Mouse (Mus musculus) forebrain, embryonic 15.5 days (tissue): ENCODE results near the gene Smc1b. TPM values are rescaled to one million over a fixed set of nuclear protein-coding genes. Genes with fewer than 3 reads are reported as not detected.

ENCODE experiments used
- ATAC-seq: fragments of 200-750 bp; cut with Nextera tagmentation; replicated peaks from 2 replicates; pipeline ENCODE4 v1.8.0; 2017; ENCODE audit warnings: mild to moderate bottlenecking, moderate TSS enrichment, moderate library complexity
- H3K27ac ChIP-seq: fragments of 300-500 bp; sonication (generic); replicated peaks from 2 replicates; pipeline ENCODE4 v1.5.1; 2015; ENCODE audit warnings: mild to moderate bottlenecking, inconsistent platforms
- H3K27me3 ChIP-seq: fragments of 300-500 bp; sonication (generic); 2 replicates; pipeline ENCODE4 v1.6.1; 2015; ENCODE audit warnings: inconsistent platforms
- H3K36me3 ChIP-seq: fragments of 300-500 bp; sonication (generic); 2 replicates; pipeline ENCODE4 v1.6.1; 2015; ENCODE audit warnings: mild to moderate bottlenecking, inconsistent platforms
- H3K4me1 ChIP-seq: fragments of 300-500 bp; sonication (generic); 2 replicates; pipeline ENCODE4 v1.6.1; 2015; ENCODE audit warnings: inconsistent platforms
- H3K4me2 ChIP-seq: fragments of 300-500 bp; sonication (generic); replicated peaks from 2 replicates; pipeline ENCODE4 v1.6.1; 2015; ENCODE audit warnings: mild to moderate bottlenecking, inconsistent platforms
- H3K4me3 ChIP-seq: fragments of 300-500 bp; sonication (generic); 2 replicates; pipeline ENCODE4 v1.5.1; 2015; ENCODE audit warnings: mild to moderate bottlenecking, inconsistent platforms
- H3K9ac ChIP-seq: fragments of 300-500 bp; sonication (generic); replicated peaks from 2 replicates; pipeline ENCODE4 v1.6.1; 2015; ENCODE audit warnings: mild to moderate bottlenecking, inconsistent platforms
- H3K9me3 ChIP-seq: fragments of 300-500 bp; sonication (generic); 2 replicates; pipeline ENCODE4 v1.6.1; 2016; ENCODE audit warnings: inconsistent platforms
- WGBS: fragments of 180-500 bp; shearing (Covaris S2); methylation state at CpG from one replicate; pipeline ENCODE4 v1.1.7; 2015; ENCODE audit warnings: mixed read lengths; 5-methylcytosine and 5-hydroxymethylcytosine counted together
- polyA plus RNA-seq: library from polyadenylated mRNA; unstranded; fragments of >200 nt; fragmentation: Nextera tagmentation; extraction: Ambion mirVana; gene quantifications from 2 replicates; pipeline ENCODE4 v1.2.1, GENCODE M21; 2015

The Smc1b gene
- polyA plus RNA-seq, 1 experiment from 2014 or later: 0.13 TPM

DNA sequence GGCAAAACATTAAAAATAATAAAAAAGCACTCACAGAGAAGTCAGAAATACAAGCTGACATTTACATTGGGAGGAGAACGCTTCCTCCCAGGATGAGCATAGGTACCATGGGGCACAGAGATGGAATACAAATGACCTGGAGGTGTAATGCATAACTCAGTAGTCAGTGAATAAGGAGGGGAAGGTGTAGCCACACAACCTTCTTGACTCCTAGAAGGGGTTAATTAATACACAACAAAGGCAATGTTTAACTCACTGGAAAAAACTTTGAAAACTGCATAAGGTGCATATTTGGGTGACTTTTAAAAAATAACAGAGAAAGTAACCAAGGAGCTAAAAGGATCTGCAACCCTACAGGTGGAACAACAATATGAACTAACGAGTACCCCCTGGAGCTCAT lies 59.1 kb downstream of the Smc1b start:
- WGBS: 84% methylated on average over 2 of the region's 2 CpGs
- H3K9ac ChIP-seq: no peak overlapping the region
- H3K9me3 ChIP-seq: no peaks in the 10 kb centered on the region
- no peaks in the 10 kb centered on the region for H3K4me1 ChIP-seq
- no peak overlapping the region for H3K4me3 ChIP-seq
- no peak overlapping the region for H3K4me2 ChIP-seq
- H3K27me3 ChIP-seq: no peaks in the 10 kb centered on the region; the same call in 1 of the 2 replicates
- H3K27ac ChIP-seq: no peak overlapping the region
- H3K36me3 ChIP-seq: no peaks in the 10 kb centered on the region
- no peak for ATAC-seq

DNA sequence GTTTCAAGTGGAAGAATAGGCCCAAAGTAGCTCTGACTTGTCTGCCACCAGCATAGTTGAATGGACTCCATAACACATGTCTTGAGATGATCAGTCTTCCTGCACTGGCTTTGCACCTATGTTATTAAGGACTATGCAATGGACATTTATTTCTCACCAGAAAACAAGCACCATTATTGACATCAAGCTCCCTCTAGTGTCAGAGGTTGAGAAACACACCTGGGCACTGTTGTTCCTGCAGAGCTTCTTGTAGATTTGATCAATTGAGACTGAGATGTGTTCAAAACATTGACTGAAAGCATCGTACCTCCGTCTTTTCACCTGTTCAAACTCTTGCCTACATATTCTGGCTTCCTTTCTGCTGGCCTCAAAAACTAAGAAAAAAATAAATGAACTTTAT lies 61.2 kb downstream of the Smc1b start:
- Histone ChIP-seq H3K36me3 (no peaks in the 10 kb centered on the region), H3K27ac (no peak overlapping the region), H3K9me3 (no peaks in the 10 kb centered on the region), H3K4me2 (no peak overlapping the region), H3K27me3 (no peaks in the 10 kb centered on the region; the same call in 1 of the 2 replicates), H3K4me3 (no peak overlapping the region), H3K4me1 (no peaks in the 10 kb centered on the region), H3K9ac (no peak overlapping the region)
- no peak for ATAC-seq
- 46% methylated on average over 2 of the region's 2 CpGs for WGBS

DNA sequence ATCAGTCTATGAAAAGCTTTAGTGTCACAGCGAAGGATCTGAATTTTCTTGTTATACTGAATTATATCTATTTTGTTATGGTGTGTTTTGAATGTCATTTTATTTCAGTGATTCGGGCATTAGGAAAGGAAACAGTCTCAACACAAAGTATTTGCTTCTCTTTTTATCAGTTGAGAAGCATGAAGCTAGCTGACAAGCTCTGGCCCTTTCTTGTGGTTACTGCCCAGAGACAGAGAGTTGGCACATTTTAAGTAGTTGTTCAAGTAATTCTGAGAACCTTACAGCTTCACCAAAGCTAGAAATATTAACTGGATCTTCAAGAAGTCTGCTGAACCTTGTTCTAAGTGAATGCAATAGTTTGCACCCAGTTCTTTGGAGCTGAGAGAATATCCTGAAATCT lies 68.3 kb downstream of the Smc1b start:
- no peaks in the 10 kb centered on the region for H3K9me3 ChIP-seq
- WGBS: 91% methylated on average over 2 of the region's 2 CpGs
- ATAC-seq: no peak

DNA sequence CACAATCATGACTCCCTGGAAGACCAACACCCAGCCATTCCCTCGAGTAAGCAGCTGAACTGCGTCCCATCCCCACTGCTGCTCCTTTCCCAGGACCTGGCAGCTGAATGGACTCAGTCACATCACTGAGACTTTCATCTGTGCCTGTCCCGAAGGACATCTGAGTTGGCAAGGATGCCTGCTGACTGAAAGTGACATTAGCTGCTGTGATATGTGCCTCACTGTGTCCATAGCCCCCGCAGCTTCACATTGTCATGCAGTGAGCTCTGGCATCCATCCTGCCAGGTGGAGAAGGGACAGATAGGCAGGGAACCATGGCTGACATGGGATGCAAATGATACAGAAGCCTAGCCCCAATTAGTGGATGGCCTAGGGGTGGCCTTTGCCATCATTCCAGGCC lies 76.6 kb downstream of the Smc1b start:
- no peak for ATAC-seq
- Histone ChIP-seq H3K36me3 (peaks cover 23% of the 10 kb centered on the region), H3K9me3 (no peaks in the 10 kb centered on the region), H3K4me3 (no peak overlapping the region), H3K9ac (no peak overlapping the region), H3K4me2 (no peak overlapping the region), H3K27me3 (no peaks in the 10 kb centered on the region), H3K27ac (no peak overlapping the region), H3K4me1 (no peaks in the 10 kb centered on the region)
- WGBS: 85% methylated on average over 4 of the region's 4 CpGs

More for the DNA sequence above, 68.3 kb downstream of the Smc1b start:
- H3K36me3 ChIP-seq: peaks cover 7% of the 10 kb centered on the region
- no peak overlapping the region for H3K9ac ChIP-seq
- H3K4me2 ChIP-seq: no peak overlapping the region
- H3K4me3 ChIP-seq: no peak overlapping the region
- no peaks in the 10 kb centered on the region for H3K27me3 ChIP-seq
- H3K27ac ChIP-seq: no peak overlapping the region
- H3K4me1 ChIP-seq: no peaks in the 10 kb centered on the region

- Histone ChIP-seq H3K9ac (no peak overlapping the region), H3K36me3 (peaks cover 29% of the 10 kb centered on the region), H3K4me2 (no peak overlapping the region), H3K27ac (no peak overlapping the region), H3K4me1 (no peaks in the 10 kb centered on the region), H3K9me3 (no peaks in the 10 kb centered on the region), H3K4me3 (no peak overlapping the region), H3K27me3 (no peaks in the 10 kb centered on the region)
- WGBS: 91% methylated on average over 3 of the region's 3 CpGs
- no peak for ATAC-seq
Measured at GRCm38 (mm10) chr15:85054098-85054497, 77.7 kb downstream of the Smc1b start.

DNA sequence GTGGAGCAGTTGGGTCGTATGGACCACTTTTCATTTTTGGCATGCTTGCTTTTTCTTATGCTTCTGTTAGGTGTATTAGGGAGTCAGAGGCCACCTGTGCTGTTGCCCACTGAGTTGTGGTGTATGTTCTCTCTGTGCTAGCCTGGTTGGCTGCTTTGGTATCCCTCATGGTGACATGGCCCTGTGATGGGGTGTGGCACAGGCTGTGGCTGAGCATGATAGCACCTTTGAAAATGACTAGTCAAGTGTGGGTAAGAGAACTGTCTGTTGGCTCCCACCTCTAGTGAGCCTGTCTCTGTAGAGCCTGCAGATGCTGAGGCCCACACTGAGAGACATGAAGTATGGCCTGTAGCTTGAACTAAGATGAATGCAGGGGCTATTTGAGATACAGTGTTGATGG lies 82.0 kb downstream of the Smc1b start:
- Histone ChIP-seq H3K9ac (no peak overlapping the region), H3K27ac (no peak overlapping the region), H3K4me3 (no peak overlapping the region), H3K4me2 (no peak overlapping the region), H3K4me1 (no peaks in the 10 kb centered on the region), H3K27me3 (no peaks in the 10 kb centered on the region), H3K36me3 (peaks cover 49% of the 10 kb centered on the region), H3K9me3 (no peaks in the 10 kb centered on the region)
- ATAC-seq: no peak
- WGBS: 100% methylated on average over 1 of the region's 1 CpGs

DNA sequence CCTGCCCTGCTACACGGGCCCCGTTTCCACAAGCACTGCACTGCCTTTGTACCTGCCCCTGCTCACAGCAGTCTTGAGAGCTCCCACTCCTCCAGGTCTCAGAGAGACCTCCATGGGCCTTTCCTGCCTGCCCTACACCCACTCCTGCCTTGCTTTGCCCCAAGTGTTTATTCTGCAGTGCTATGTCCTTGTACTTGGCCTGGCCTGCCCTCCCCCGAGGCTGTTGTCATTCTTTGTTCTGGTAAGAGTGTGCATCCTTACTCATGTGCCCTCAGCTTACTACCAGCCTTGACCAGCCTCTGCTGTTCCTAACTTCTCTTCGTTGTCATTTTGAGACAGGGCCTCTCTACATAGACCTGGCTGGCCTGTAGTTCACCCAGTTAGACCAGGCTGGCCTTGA lies 83.9 kb downstream of the Smc1b start:
- H3K4me1 ChIP-seq: peaks cover 10% of the 10 kb centered on the region
- no peak overlapping the region for H3K9ac ChIP-seq
- no peak overlapping the region for H3K4me2 ChIP-seq
- H3K36me3 ChIP-seq: peaks cover 39% of the 10 kb centered on the region
- H3K4me3 ChIP-seq: no peak overlapping the region
- no peaks in the 10 kb centered on the region for H3K27me3 ChIP-seq
- ATAC-seq: no peak
- H3K9me3 ChIP-seq: no peaks in the 10 kb centered on the region
- H3K27ac ChIP-seq: no peak overlapping the region
- 91% methylated on average over 4 of the region's 4 CpGs for WGBS

DNA sequence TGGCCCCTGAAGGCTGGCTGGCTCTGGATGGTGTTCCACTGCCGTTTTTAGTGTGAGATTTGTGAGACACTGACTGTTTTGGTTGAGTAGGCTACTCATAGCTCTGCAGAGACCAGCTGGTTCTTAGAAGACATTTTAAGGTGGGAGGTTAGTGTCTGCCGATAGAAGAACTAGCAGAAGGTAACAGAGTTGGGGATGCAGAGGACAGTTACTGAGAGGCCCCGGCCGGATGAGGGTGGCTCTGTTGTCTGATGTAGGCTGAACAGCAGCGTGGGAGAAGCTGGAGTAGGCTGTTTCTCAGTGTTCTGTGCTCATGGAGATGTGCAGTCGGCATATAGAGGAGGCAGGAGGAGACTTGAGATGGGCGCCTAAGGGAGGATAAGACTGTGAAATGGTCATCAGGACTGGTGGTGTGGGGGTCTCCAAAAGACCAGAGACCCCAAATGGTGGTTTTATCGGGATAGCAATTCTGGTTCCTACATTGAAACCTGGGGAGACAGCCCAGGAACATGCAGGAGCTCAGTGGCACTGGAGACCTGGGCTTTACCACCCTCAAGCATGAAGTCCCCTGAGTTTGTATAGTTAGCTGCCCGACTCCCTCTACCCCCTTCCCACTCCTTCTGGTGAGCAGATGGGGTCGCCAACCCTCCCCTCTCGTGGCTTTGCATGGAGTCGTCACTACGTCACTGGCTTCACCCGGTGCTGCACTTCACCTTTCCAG lies 85.4 kb downstream of the Smc1b start:
- no peak overlapping the region for H3K4me2 ChIP-seq
- 89% methylated on average over 14 of the region's 14 CpGs for WGBS
- no peak overlapping the region for H3K4me3 ChIP-seq
- no peaks in the 10 kb centered on the region for H3K27me3 ChIP-seq
- no peaks in the 10 kb centered on the region for H3K9me3 ChIP-seq
- no peak for ATAC-seq
- H3K36me3 ChIP-seq: peaks cover 29% of the 10 kb centered on the region
- H3K9ac ChIP-seq: no peak overlapping the region
- H3K27ac ChIP-seq: no peak overlapping the region
- peaks cover 24% of the 10 kb centered on the region for H3K4me1 ChIP-seq

- Histone ChIP-seq H3K27ac (no peak overlapping the region), H3K36me3 (peaks cover 16% of the 10 kb centered on the region), H3K4me3 (no peak overlapping the region), H3K27me3 (no peaks in the 10 kb centered on the region), H3K4me2 (no peak overlapping the region), H3K4me1 (peaks cover 34% of the 10 kb centered on the region), H3K9me3 (no peaks in the 10 kb centered on the region), H3K9ac (no peak overlapping the region)
- WGBS: 89% methylated on average over 5 of the region's 5 CpGs
- ATAC-seq: no peak
Measured at GRCm38 (mm10) chr15:85043761-85044160, 88.0 kb downstream of the Smc1b start.

DNA sequence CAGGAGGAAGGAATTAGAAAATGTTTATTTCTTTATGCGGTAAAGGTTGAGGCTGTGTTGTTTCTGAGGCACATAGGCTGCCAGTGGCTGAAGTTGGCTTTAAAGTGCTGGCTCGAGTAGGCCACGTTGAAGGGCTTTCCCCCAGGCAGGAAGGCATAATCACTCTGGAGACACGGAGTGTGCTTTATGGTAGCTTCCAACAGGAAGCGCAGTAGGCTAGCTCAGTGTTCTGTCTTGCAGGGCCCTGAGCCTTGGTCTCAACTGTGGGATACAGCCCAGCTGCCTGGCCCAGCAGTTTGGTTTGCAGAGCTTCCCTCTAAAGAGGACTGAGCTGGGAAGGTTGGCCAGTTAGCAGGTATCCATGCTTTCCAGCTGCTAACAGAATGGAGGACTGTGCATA lies 88.6 kb downstream of the Smc1b start:
- 52% methylated on average over 5 of the region's 5 CpGs for WGBS
- H3K4me1 ChIP-seq: peaks cover 41% of the 10 kb centered on the region
- H3K27ac ChIP-seq: peak overlapping the region; percentile 82
- peaks cover 10% of the 10 kb centered on the region; the same call in 1 of the 2 replicates for H3K36me3 ChIP-seq
- no peak overlapping the region for H3K4me2 ChIP-seq
- 0 out of 2 replicates have a peak overlapping the region, but pooled peaks have one; percentile 6 for H3K9ac ChIP-seq
- no peaks in the 10 kb centered on the region for H3K27me3 ChIP-seq
- no peak overlapping the region for H3K4me3 ChIP-seq
- H3K9me3 ChIP-seq: no peaks in the 10 kb centered on the region
- ATAC-seq: no peak

DNA sequence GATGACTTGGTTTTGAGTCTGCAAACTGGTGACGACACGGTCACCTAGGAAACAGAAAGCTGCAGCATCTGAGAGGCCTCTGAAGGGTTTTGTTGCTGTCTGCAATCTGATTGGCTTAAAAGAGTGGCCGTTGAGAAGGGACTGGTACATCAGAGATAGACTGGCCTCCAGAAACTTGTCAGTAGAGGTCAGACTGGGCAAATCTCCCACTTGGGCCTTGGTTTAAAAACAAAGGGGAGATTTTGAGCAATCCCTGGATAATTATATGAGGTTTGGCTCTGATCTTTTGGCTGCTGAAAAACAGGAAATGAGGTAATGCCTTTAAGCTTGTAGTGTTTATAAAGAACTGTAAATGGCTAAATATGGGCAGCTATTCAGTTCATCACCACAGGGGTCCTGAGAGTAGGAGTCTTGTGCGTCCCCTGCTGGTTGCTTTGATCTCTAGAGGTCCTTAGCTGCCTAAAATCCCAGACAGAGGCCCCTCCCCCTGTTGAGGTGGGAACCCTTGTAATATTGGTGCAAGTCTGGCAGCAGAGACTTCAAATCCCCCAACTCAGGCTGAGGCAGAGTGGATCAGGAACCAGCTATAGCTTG lies 89.3 kb downstream of the Smc1b start:
- peak; percentile 81 for ATAC-seq
- Histone ChIP-seq H3K4me1 (peaks cover 47% of the 10 kb centered on the region), H3K9me3 (no peaks in the 10 kb centered on the region), H3K4me3 (no peak overlapping the region), H3K27me3 (no peaks in the 10 kb centered on the region), H3K36me3 (peaks cover 9% of the 10 kb centered on the region; the same call in 1 of the 2 replicates), H3K4me2 (peak overlapping the region; percentile 4; the same call in 1 of the 2 replicates), H3K27ac (peak overlapping the region; percentile 82), H3K9ac (0 out of 2 replicates have a peak overlapping the region, but pooled peaks have one; percentile 6)
- WGBS: 3% methylated on average over 4 of the region's 4 CpGs

DNA sequence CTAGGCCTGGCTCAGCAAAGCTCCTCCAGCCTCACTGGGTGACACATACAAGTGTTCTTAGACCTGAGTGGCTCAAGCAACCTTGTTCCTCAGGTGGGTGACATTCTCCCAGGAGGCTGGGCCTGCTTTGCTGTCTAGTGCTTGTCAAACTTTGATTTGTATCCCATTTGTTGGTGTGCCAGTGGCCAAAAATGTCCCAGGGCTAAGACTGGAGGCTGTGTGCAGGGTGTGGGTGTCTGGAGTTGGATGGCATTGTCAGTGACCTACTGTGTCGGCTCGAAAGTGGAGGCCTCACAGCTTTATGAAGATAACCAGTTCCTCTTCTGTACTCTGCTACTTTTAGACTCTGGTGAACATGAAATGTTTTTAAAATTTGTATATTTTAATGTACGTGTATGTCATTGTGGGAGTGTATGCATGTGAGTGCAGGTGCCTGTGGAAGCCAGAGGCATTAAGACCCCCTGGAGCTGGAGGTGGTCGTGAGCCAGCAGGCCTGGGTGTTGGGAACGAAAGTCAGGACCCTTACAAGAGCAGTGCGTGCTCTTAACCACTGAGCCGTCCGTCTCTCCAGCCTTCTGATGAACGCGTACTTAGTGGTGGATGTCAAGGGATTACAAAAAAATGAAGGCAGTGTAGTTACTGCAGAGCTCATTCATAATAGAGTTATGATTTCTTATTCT lies 90.1 kb downstream of the Smc1b start:
- no peak for ATAC-seq
- WGBS: 67% methylated on average over 10 of the region's 10 CpGs
- Histone ChIP-seq H3K4me2 (0 out of 2 replicates have a peak overlapping the region, but pooled peaks have one; percentile 4), H3K9ac (no peak overlapping the region), H3K27ac (peak overlapping the region; percentile 82), H3K9me3 (no peaks in the 10 kb centered on the region), H3K4me1 (peaks cover 51% of the 10 kb centered on the region), H3K4me3 (no peak overlapping the region), H3K36me3 (peaks cover 6% of the 10 kb centered on the region; the same call in 1 of the 2 replicates), H3K27me3 (no peaks in the 10 kb centered on the region)
